Mouse (Mus musculus): ENCODE measurements around the gene Rgma.

Gene Rgma

DNA sequence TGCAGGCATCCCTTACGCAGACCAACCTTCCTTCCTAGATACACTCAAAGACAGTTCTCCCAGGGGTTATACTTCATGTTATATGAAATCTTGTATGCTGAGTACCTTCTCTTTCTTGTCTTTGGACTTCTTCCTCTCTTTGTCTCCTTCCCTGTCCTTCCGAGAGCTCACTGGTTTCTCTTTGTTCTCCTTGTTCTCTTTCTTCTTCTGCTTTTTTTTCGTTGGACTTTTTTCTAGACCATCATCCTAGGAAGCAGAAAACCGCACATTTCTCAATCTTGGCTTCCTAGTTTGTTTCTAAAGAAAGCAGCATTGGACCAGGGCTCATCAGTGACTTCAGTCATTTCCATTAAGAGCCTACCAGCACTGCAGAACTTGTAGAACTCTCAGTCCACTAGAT lies 76.3 kb downstream of the Rgma start:
- DNase-seq: no peak

DNA sequence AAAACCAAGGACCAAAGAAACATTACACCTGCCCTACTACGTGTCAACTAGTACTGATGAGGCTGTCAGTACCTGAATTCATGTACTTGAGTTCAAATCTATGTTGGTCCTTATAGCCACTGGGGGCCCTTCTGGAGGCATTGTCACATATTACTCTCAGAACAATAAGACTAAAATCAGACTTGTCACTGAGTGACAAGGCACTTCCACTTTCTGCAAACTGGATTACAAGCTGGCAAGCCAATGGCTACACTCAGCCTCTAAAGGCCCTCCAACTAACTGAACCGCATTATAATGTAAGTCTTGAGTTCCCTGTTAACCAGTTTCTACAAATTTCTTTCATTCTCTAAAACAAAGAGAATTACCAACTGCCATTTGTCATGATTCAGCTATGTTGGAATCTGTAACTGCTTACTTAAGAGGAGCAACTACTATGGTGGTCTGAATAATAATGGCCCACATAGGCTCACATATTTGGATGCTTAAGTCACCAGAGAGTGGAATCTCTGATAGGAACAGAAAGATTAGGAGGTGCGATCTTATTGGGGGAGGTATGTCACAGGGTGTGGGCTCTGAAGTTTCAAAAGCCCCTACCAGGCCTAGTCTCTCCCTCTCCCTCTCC lies 77.0 kb downstream of the Rgma start:
- DNase-seq: no peak

DNA sequence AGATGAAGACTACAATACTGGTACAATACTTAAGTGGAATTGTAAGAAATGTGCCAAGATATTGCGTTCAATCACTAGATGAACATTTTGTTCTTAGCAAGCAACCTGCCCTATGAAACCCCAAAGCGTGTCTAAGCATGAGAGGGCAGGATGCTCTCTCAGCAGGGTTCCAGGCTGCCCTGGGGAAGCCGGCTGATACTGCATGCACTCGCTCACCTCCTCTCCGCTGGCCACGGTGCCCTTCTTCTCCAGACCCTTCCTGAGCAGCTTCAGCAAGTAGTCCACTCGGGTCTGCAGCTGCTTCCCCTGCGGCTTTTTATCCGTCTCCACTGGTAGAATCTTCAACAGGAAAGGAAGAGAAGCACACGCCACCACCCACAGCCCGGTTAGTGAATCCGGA lies 78.8 kb downstream of the Rgma start:
- DNase-seq: no peak

DNA sequence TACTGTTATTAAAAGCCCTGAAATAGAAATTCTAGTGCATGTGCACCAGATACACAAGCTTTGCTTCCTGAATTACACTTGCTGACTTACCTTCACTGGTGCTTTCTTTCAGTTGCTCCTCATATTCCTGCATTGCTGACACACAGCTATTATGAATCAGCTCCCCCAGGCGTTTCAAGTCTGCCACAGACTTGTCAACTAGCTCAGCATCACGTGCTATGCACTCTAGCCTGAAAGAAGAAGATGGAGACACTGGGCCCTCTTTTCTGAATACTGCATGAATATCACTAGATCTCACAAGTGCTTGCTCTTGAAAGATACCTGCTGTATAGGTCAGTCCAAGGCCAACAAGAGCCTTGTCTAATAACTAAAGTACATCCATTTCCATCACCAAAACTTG lies 88.2 kb downstream of the Rgma start:
- peak; percentile 17 for DNase-seq

DNA sequence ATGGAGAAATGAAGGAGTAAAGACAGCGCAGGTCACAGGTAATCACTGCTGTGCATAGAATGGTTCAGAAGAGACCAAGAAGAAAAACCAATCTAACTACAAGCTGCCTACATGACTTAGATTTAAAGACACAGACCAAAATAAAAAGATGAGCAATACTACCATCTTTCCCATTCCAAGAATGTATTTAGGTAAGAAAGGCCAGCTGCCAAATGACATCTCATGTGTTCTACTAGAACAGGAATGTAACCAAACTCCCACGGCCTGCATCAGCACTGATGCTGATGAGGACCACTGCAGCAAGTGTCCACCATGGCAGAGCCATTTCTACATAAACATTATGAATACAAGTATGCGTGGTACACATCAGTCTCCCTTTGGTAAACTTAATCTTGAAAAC lies 92.4 kb downstream of the Rgma start:
- DNase-seq: no peak

Measured in retina, postnatal 1 day (tissue).